Comparison of ENCODE assay signal across 8 mouse cellular contexts in genomic region chr2:33215177-33215699, GRCm38 (mm10). TPM values are rescaled to one million over a fixed set of nuclear protein-coding genes. Genes with fewer than 3 reads are reported as not detected.
DNase-seq lines count a peak whose midpoint lies in the region; ATAC-seq and TF ChIP-seq lines count a peak whose summit lies in the region.

No protein-coding gene starts in this region.

- peak overlapping the region; percentile 51 for H3K4me2 ChIP-seq in forebrain, embryonic 15.5 days (replicated peaks)
- peak overlapping the region; percentile 94 for H3K4me2 ChIP-seq in limb, embryonic 13.5 days (replicated peaks)
- H3K4me2 ChIP-seq in neural tube, embryonic 14.5 days (ENCODE audit: low read depth, low read length): peak overlapping the region; percentile 43

- no peak for DNase-seq in layer of hippocampus, adult 2 months (ENCODE audit: low spot score in 2 of 2)
- no peak for DNase-seq in layer of hippocampus, postnatal 25 days (ENCODE audit: extremely low spot score in 1 of 2, low spot score in 1 of 2)
- DNase-seq in cerebellum, adult 9-11 months: no peak
- DNase-seq in frontal cortex, postnatal 25 days (ENCODE audit: low spot score in 2 of 2): no peak
- no peak for DNase-seq in ovary, postnatal 14 days (ENCODE audit: low spot score)

- ATAC-seq in forebrain, embryonic 15.5 days (replicated peaks): no peak
- no peak; the same call in 1 of the 2 replicates for ATAC-seq in limb, embryonic 13.5 days (ENCODE audit: low FRiP score, low read depth)
- ATAC-seq in neural tube, embryonic 14.5 days (ENCODE audit: low read depth): no peak

- H3K27ac ChIP-seq in layer of hippocampus, adult 2 months: peak overlapping the region; percentile 9; the same call in 1 of the 2 replicates
- peak overlapping the region; percentile 70 for H3K27ac ChIP-seq in forebrain, embryonic 15.5 days (replicated peaks)
- peak overlapping the region; percentile 87 for H3K27ac ChIP-seq in limb, embryonic 13.5 days
- H3K27ac ChIP-seq in neural tube, embryonic 14.5 days (ENCODE audit: low read depth, low read length): peak overlapping the region; percentile 81

- no peak overlapping the region for H3K9ac ChIP-seq in forebrain, embryonic 15.5 days (replicated peaks)
- H3K9ac ChIP-seq in limb, embryonic 13.5 days: peak overlapping the region; percentile 50
- H3K9ac ChIP-seq in neural tube, embryonic 14.5 days (replicated peaks; ENCODE audit: low read depth, low read length): 0 out of 2 replicates have a peak overlapping the region, but pooled peaks have one; percentile 16

- TF ChIP-seq CTCF in layer of hippocampus, adult 2 months (conservative IDR thresholded peaks at IDR 0.05): no peak

- no peaks in the 10 kb centered on the region for H3K27me3 ChIP-seq in forebrain, embryonic 15.5 days
- H3K27me3 ChIP-seq in limb, embryonic 13.5 days: no peaks in the 10 kb centered on the region
- no peaks in the 10 kb centered on the region for H3K27me3 ChIP-seq in neural tube, embryonic 14.5 days (ENCODE audit: control insufficient read depth, insufficient read depth, low read length)

- H3K9me3 ChIP-seq in forebrain, embryonic 15.5 days: no peaks in the 10 kb centered on the region
- no peaks in the 10 kb centered on the region for H3K9me3 ChIP-seq in limb, embryonic 13.5 days
- no peaks in the 10 kb centered on the region for H3K9me3 ChIP-seq in neural tube, embryonic 14.5 days (ENCODE audit: control insufficient read depth, low read length)

- H3K4me3 ChIP-seq in layer of hippocampus, adult 2 months: no peak overlapping the region
- H3K4me3 ChIP-seq in forebrain, embryonic 15.5 days: no peak overlapping the region
- peak overlapping the region; percentile 78 for H3K4me3 ChIP-seq in limb, embryonic 13.5 days
- no peak overlapping the region for H3K4me3 ChIP-seq in neural tube, embryonic 14.5 days (ENCODE audit: low read depth, low read length)

- 84% methylated on average over 5 of the region's 5 CpGs for WGBS in forebrain, embryonic 15.5 days
- WGBS in limb, embryonic 13.5 days: 60% methylated on average over 5 of the region's 5 CpGs
- WGBS in neural tube, embryonic 14.5 days: 82% methylated on average over 5 of the region's 5 CpGs

- H3K36me3 ChIP-seq in forebrain, embryonic 15.5 days: no peaks in the 10 kb centered on the region
- H3K36me3 ChIP-seq in limb, embryonic 13.5 days: peaks cover 5% of the 10 kb centered on the region
- no peaks in the 10 kb centered on the region for H3K36me3 ChIP-seq in neural tube, embryonic 14.5 days (ENCODE audit: control insufficient read depth, insufficient read depth, low read length)

- peaks cover 35% of the 10 kb centered on the region for H3K4me1 ChIP-seq in forebrain, embryonic 15.5 days
- peaks cover 55% of the 10 kb centered on the region for H3K4me1 ChIP-seq in limb, embryonic 13.5 days
- H3K4me1 ChIP-seq in neural tube, embryonic 14.5 days (ENCODE audit: control insufficient read depth, insufficient read depth, low read length): peaks cover 27% of the 10 kb centered on the region

RNA-seq across cellular contexts. Expression of gene Angptl2, which starts 0.6 kb away (rescaled TPM):
- 1 to 10 TPM in 1 of 2 experiments, under 1 TPM in 1; 0.81 to 2.2 TPM for total RNA-seq in layer of hippocampus, adult 2 months (2021)
- 1 to 10 TPM; 1.3 to 1.8 TPM for total RNA-seq in layer of hippocampus, postnatal 25 days (2021)
- polyA plus RNA-seq in forebrain, embryonic 15.5 days (2015; fragmentation: Nextera tagmentation; extraction: Ambion mirVana): 10.0 and 10.8 TPM in 2 replicates
- 69.7 and 76.0 TPM in 2 replicates for polyA plus RNA-seq in limb, embryonic 13.5 days (2015; fragmentation: Nextera tagmentation; extraction: Ambion mirVana)
- 2.7 and 14.5 TPM in 2 replicates for polyA plus RNA-seq in neural tube, embryonic 14.5 days (2014; fragmentation: Nextera tagmentation; extraction: Ambion mirVana)

Comparison
In these comparisons a context has a peak if more than half of its experiments do, and no peak if none do; other contexts are left out.
1. H3K27ac ChIP-seq: peak in every context shown above with its lines; median percentile 87 in limb, embryonic 13.5 days; 81 in neural tube, embryonic 14.5 days; 70 in forebrain, embryonic 15.5 days; 9 in layer of hippocampus, adult 2 months.
2. H3K4me2 ChIP-seq: peak in every context shown above with its lines; median percentile 94 in limb, embryonic 13.5 days; 51 in forebrain, embryonic 15.5 days; 43 in neural tube, embryonic 14.5 days.